Mouse (Mus musculus): ENCODE results near the gene Mtus2.

- no peak for TF ChIP-seq CTCF (IDR thresholded peaks at IDR 0.05; ENCODE audit: low read depth)
- TF ChIP-seq EP300 (IDR thresholded peaks at IDR 0.05; ENCODE audit: low read depth) = no peak
Observed at GRCm38 (mm10) chr5:148363441-148364113, 406.5 kb downstream of the Mtus2 start.

All from liver, postnatal 0 days (tissue).